Mouse (Mus musculus): ENCODE results near the gene Plekhd1. TPM values are rescaled to one million over a fixed set of nuclear protein-coding genes. Genes with fewer than 3 reads are reported as not detected.

Plekhd1 gene
- polyA plus RNA-seq, 1 experiment from 2014 or later: 7.0 TPM

- Histone ChIP-seq H3K4me1 (ENCODE audit: control insufficient read depth, insufficient read depth, low read depth, low read length) (peaks cover 11% of the 10 kb centered on the region), H3K4me2 (ENCODE audit: low read length) (no peak overlapping the region), H3K4me3 (ENCODE audit: low read length) (no peak overlapping the region), H3K9ac (ENCODE audit: low read depth, low read length) (no peak overlapping the region), H3K27me3 (replicated peaks; ENCODE audit: control insufficient read depth, insufficient read depth, low read length) (peaks cover 21% of the 10 kb centered on the region), H3K9me3 (ENCODE audit: control insufficient read depth, low read length) (no peaks in the 10 kb centered on the region), H3K27ac (ENCODE audit: low read depth, low read length) (no peak overlapping the region), H3K36me3 (ENCODE audit: control insufficient read depth, insufficient read depth, low read length) (no peaks in the 10 kb centered on the region)
- WGBS: 62% methylated on average over 2 of the region's 2 CpGs
- no peak for ATAC-seq
Observed at GRCm38 (mm10) chr12:80693700-80694099, 1.3 kb downstream of the Plekhd1 start.

DNA sequence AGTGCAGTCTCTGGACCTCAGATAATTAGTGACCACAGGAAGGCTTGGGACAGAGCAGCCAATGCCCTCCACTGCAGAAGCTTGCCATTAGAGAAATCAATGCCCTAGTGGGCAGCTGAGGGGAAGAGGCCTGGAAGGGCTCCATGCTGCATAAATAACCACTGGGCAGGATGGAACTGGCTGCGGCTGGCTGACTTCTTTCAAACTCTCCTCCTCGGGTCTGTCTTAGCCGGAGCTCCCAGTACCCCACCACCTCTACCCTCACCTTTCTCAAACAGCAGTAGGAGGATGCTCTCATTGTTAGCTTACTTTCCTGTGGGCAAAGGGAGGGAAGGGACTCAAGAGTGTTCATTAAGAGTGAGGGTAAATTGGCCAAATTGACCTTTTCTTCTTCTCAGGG is 2.6 kb downstream of the Plekhd1 start:
- Histone ChIP-seq H3K4me2 (ENCODE audit: low read length) (no peak overlapping the region), H3K9me3 (ENCODE audit: control insufficient read depth, low read length) (no peaks in the 10 kb centered on the region), H3K9ac (ENCODE audit: low read depth, low read length) (no peak overlapping the region), H3K36me3 (ENCODE audit: control insufficient read depth, insufficient read depth, low read length) (no peaks in the 10 kb centered on the region), H3K4me3 (ENCODE audit: low read length) (no peak overlapping the region), H3K27ac (ENCODE audit: low read depth, low read length) (no peak overlapping the region), H3K4me1 (ENCODE audit: control insufficient read depth, insufficient read depth, low read depth, low read length) (peaks cover 11% of the 10 kb centered on the region), H3K27me3 (replicated peaks; ENCODE audit: control insufficient read depth, insufficient read depth, low read length) (peaks cover 21% of the 10 kb centered on the region)
- no peak for ATAC-seq
- 82% methylated on average over 3 of the region's 3 CpGs for WGBS

DNA sequence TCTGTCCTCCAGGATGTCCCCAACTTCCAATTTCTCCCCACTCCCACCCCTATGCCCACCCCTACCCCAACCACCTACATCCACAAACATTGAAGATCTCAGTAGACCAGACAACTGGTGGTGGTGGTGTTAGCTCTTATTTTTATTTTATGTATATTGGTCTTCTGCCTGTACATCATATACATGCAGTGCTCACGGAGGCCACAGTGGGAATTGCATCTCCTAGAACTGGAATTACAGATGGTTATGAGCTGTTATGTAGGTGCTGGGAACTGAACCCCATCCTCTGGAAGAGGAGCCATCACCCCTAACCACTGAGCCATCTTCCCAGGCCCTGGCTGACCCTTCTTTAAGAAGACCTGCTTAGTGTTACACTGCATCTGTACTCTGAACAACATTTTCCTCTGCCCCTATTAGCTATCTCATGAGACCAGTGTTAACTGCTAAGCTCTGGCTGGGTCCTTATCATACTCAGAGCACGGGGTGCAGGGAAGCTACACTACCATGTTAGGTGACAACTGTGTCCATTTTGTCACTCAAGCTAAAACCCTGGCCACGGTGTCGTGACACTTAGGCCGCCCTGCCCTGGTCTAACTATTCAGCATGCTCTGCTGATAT is 6.2 kb downstream of the Plekhd1 start:
- H3K9ac ChIP-seq (ENCODE audit: low read depth, low read length): no peak overlapping the region
- H3K4me3 ChIP-seq (ENCODE audit: low read length): no peak overlapping the region
- H3K4me1 ChIP-seq (ENCODE audit: control insufficient read depth, insufficient read depth, low read depth, low read length): no peaks in the 10 kb centered on the region
- no peak overlapping the region for H3K4me2 ChIP-seq (ENCODE audit: low read length)
- H3K36me3 ChIP-seq (ENCODE audit: control insufficient read depth, insufficient read depth, low read length): no peaks in the 10 kb centered on the region
- WGBS: 91% methylated on average over 5 of the region's 5 CpGs
- H3K27ac ChIP-seq (ENCODE audit: low read depth, low read length): no peak overlapping the region
- ATAC-seq: no peak
- peaks cover 7% of the 10 kb centered on the region for H3K27me3 ChIP-seq (replicated peaks; ENCODE audit: control insufficient read depth, insufficient read depth, low read length)
- H3K9me3 ChIP-seq (ENCODE audit: control insufficient read depth, low read length): no peaks in the 10 kb centered on the region

- no peak for ATAC-seq
- H3K36me3 ChIP-seq (ENCODE audit: control insufficient read depth, insufficient read depth, low read length): no peaks in the 10 kb centered on the region
- no peak overlapping the region for H3K9ac ChIP-seq (ENCODE audit: low read depth, low read length)
- WGBS: 84% methylated on average over 2 of the region's 2 CpGs
- H3K27ac ChIP-seq (ENCODE audit: low read depth, low read length): no peak overlapping the region
- no peaks in the 10 kb centered on the region for H3K9me3 ChIP-seq (ENCODE audit: control insufficient read depth, low read length)
- H3K4me2 ChIP-seq (ENCODE audit: low read length): no peak overlapping the region
- peaks cover 3% of the 10 kb centered on the region; the same call in 1 of the 2 replicates for H3K27me3 ChIP-seq (replicated peaks; ENCODE audit: control insufficient read depth, insufficient read depth, low read length)
- H3K4me3 ChIP-seq (ENCODE audit: low read length): no peak overlapping the region
- H3K4me1 ChIP-seq (ENCODE audit: control insufficient read depth, insufficient read depth, low read depth, low read length): no peaks in the 10 kb centered on the region
Observed at GRCm38 (mm10) chr12:80699144-80699531, 6.7 kb downstream of the Plekhd1 start.

DNA sequence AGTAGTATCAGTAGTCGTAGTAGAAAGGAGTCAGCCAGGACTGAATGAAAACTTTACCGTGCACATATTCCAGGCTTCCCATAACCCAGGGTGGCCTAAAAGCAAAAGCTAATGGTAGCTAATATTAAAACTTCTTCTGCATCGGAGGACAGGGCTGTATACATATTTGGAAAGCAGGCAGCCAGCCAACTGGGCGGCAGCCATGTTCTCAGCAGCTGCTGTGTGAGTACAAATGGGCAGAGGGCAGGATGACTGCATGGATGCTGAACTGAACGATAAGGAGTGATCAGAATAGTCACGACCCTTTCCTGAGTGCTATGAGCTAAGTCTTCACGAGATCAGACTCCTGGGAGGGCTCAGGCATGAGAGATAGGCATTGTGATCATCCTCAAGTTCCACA is 8.9 kb downstream of the Plekhd1 start:
- Histone ChIP-seq H3K4me1 (ENCODE audit: control insufficient read depth, insufficient read depth, low read depth, low read length) (peaks cover 2% of the 10 kb centered on the region; the same call in 1 of the 2 replicates), H3K9ac (ENCODE audit: low read depth, low read length) (no peak overlapping the region), H3K27me3 (replicated peaks; ENCODE audit: control insufficient read depth, insufficient read depth, low read length) (no peaks in the 10 kb centered on the region), H3K4me2 (ENCODE audit: low read length) (no peak overlapping the region), H3K36me3 (ENCODE audit: control insufficient read depth, insufficient read depth, low read length) (no peaks in the 10 kb centered on the region), H3K27ac (ENCODE audit: low read depth, low read length) (no peak overlapping the region), H3K4me3 (ENCODE audit: low read length) (no peak overlapping the region), H3K9me3 (ENCODE audit: control insufficient read depth, low read length) (no peaks in the 10 kb centered on the region)
- WGBS: 63% methylated on average over 7 of the region's 7 CpGs
- ATAC-seq: no peak

DNA sequence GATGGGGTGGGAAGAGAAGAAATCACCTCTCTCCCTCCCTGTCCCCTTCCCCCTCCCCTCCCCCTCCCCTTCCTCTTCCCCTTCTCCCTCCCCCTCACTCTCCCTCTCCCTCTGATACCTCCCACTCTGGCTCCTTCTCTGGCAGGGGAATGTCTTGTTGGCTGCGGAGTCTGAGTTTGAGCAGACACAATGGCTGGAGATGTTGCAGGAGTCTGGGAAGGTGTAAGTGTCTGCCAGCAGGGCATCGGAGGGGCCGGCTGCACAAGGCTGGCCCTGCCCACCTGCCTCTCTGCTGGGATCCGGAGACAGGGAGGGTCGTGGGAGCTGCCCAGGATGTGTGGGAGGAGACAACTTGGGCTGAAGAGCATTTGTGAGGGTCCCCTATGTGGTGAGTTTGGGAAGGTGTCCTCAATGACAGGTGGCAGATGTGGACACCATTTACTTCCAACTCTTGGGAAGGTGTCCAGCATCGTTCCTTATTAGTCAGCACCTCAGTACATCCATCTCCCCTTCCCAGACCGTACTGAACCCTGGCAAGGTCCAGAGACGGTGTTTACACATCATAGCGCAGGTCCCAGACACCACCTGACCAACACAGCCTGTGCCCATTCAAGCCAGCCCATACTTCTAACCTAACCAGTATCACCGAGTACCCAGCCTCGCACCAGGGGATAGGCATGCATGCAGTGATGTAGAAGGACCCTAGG is 14.0 kb downstream of the Plekhd1 start:
- Histone ChIP-seq H3K36me3 (ENCODE audit: control insufficient read depth, insufficient read depth, low read length) (no peaks in the 10 kb centered on the region), H3K9me3 (ENCODE audit: control insufficient read depth, low read length) (no peaks in the 10 kb centered on the region), H3K27ac (ENCODE audit: low read depth, low read length) (0 out of 2 replicates have a peak overlapping the region, but pooled peaks have one; percentile 23), H3K4me3 (ENCODE audit: low read length) (no peak overlapping the region), H3K9ac (ENCODE audit: low read depth, low read length) (no peak overlapping the region), H3K4me2 (ENCODE audit: low read length) (no peak overlapping the region), H3K27me3 (replicated peaks; ENCODE audit: control insufficient read depth, insufficient read depth, low read length) (no peaks in the 10 kb centered on the region), H3K4me1 (ENCODE audit: control insufficient read depth, insufficient read depth, low read depth, low read length) (peaks cover 15% of the 10 kb centered on the region)
- WGBS: 53% methylated on average over 11 of the region's 11 CpGs
- peak; percentile 28; the same call in 1 of the 2 replicates for ATAC-seq

DNA sequence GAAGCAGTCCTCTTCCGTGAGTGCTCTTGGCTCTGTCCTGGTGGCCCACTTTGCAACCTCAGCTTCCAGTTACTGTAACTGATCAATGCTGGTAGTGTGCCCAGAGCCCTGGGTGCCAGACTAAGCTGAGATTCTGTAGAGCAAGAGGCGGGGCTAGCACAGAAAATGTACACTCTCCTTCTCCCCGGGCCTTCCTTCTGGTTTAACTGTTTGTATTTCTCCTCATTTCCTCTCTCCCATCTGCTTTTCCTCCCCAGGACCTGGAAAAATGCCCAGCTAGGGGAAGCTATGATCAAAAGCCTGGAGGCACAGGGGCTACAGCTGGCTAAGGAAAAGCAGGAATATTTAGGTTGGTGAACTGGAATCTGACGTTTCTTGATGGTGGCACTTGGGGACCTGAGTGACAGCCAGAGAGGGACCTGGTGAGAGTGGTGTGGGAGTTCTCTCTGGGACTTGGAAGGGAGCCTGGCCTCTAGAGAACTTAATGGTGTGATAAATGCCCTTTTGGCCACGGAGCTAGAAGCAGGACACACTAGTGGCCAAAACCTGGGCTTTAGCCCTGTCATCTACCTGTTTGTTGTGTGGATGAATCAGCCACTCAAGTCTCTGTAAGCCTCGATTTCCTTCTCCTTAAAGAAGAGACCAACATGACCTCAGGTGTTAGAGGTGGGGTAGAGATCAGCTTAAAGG is 14.7 kb downstream of the Plekhd1 start:
- Histone ChIP-seq H3K27me3 (replicated peaks; ENCODE audit: control insufficient read depth, insufficient read depth, low read length) (no peaks in the 10 kb centered on the region), H3K4me2 (ENCODE audit: low read length) (no peak overlapping the region), H3K27ac (ENCODE audit: low read depth, low read length) (0 out of 2 replicates have a peak overlapping the region, but pooled peaks have one; percentile 23), H3K9ac (ENCODE audit: low read depth, low read length) (no peak overlapping the region), H3K4me3 (ENCODE audit: low read length) (no peak overlapping the region), H3K36me3 (ENCODE audit: control insufficient read depth, insufficient read depth, low read length) (no peaks in the 10 kb centered on the region), H3K9me3 (ENCODE audit: control insufficient read depth, low read length) (no peaks in the 10 kb centered on the region), H3K4me1 (ENCODE audit: control insufficient read depth, insufficient read depth, low read depth, low read length) (peaks cover 15% of the 10 kb centered on the region)
- ATAC-seq: peak; percentile 80
- WGBS: 39% methylated on average over 6 of the region's 6 CpGs

DNA sequence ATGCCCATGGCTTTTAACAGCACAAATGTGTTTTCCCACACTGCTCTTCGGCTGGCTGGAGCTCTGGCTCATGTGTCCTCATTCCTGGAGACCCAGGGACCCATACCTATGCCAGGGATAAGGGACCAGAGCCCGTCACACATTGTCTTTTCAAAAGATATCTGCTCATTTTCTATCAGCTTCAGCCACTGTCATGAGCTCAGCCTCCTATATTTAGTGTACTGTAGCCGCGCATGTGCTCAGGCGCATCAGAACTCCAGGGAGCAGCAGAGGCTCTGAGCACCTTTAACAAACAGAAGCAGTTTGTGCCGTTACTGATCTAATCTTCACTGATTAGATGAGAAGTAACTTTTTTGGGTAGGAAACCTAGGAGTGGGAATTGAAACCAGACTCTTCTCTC is 23.5 kb downstream of the Plekhd1 start:
- H3K27me3 ChIP-seq (replicated peaks; ENCODE audit: control insufficient read depth, insufficient read depth, low read length): no peaks in the 10 kb centered on the region
- H3K9me3 ChIP-seq (ENCODE audit: control insufficient read depth, low read length): no peaks in the 10 kb centered on the region
- no peaks in the 10 kb centered on the region for H3K36me3 ChIP-seq (ENCODE audit: control insufficient read depth, insufficient read depth, low read length)
- no peak overlapping the region for H3K4me2 ChIP-seq (ENCODE audit: low read length)
- no peak overlapping the region for H3K4me3 ChIP-seq (ENCODE audit: low read length)
- no peaks in the 10 kb centered on the region for H3K4me1 ChIP-seq (ENCODE audit: control insufficient read depth, insufficient read depth, low read depth, low read length)
- no peak overlapping the region for H3K27ac ChIP-seq (ENCODE audit: low read depth, low read length)
- no peak overlapping the region for H3K9ac ChIP-seq (ENCODE audit: low read depth, low read length)
- ATAC-seq: no peak
- WGBS: 75% methylated on average over 6 of the region's 6 CpGs

DNA sequence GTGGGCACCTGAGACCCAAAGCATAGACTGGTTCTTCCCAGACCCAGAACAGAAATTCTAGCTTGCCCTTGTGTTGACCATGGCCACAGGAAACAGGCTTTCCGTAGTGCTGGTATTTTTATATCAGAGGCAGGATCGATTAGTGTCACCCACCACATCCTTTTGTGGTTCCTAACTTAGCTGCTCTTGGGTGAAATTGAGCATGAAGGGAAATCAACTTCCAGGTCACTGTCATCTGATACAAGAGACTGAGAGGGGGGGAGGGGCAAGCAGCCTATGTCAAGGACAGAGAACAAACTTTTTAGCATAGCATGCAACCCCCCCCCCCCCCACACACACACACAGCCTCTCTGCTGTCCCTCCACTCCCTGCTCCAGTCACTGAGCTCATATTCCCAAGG is 26.8 kb downstream of the Plekhd1 start:
- no peak overlapping the region for H3K4me3 ChIP-seq (ENCODE audit: low read length)
- H3K27ac ChIP-seq (ENCODE audit: low read depth, low read length): no peak overlapping the region
- no peaks in the 10 kb centered on the region for H3K27me3 ChIP-seq (replicated peaks; ENCODE audit: control insufficient read depth, insufficient read depth, low read length)
- no peaks in the 10 kb centered on the region for H3K9me3 ChIP-seq (ENCODE audit: control insufficient read depth, low read length)
- WGBS: 65% methylated on average over 2 of the region's 2 CpGs
- no peak overlapping the region for H3K4me2 ChIP-seq (ENCODE audit: low read length)
- no peak overlapping the region for H3K9ac ChIP-seq (ENCODE audit: low read depth, low read length)
- no peaks in the 10 kb centered on the region for H3K4me1 ChIP-seq (ENCODE audit: control insufficient read depth, insufficient read depth, low read depth, low read length)
- H3K36me3 ChIP-seq (ENCODE audit: control insufficient read depth, insufficient read depth, low read length): no peaks in the 10 kb centered on the region
- no peak for ATAC-seq

All from hindbrain, embryonic 16.5 days (tissue).